Mouse (Mus musculus) left cerebral cortex, adult 2 months (tissue): Measurements from ENCODE around the gene Pspc1. TPM values are rescaled to one million over a fixed set of nuclear protein-coding genes. Genes with fewer than 3 reads are reported as not detected.

Source experiments
- DNase-seq, 2 experiments: peaks; one replicate each; pipeline ENCODE4 v3.0.0; 2021 to 2022; ENCODE audit warnings: low spot score in 2 of 2, mixed read lengths in 1 of 2; ENCODE audit errors: extremely low spot score in 1 of 2
- H3K27ac ChIP-seq: fragments of 200-600 bp; 2 replicates; pipeline ENCODE4 v1.8.1; 2022
- H3K4me3 ChIP-seq: fragments of 200-600 bp; 2 replicates; pipeline ENCODE4 v1.8.1; 2022
- CTCF ChIP-seq: fragments of 200-600 bp; IDR thresholded peaks from 2 replicates; pipeline ENCODE4 v1.8.1; 2022; ENCODE audit warnings: antibody characterized with exemption, mild to moderate bottlenecking, moderate library complexity
- intact Hi-C: fragments of 180-260 bp; cut with DNase I; formaldehyde crosslinking; loops from one replicate; pipeline ENCODE4 v1.15.1; 2025
- total RNA-seq, 2 experiments: library from RNA; stranded (reverse); gene quantifications; 2 replicates each; pipeline ENCODE4 v1.2.3; 2021

The Pspc1 gene
- total RNA-seq, 2 experiments from 2014 or later = 54.8 to 60.5 TPM

- Histone ChIP-seq H3K4me3 (no peak overlapping the region), H3K27ac (no peak overlapping the region)
- DNase-seq = no peak
- intact Hi-C loops = loop anchor here (10.0 kb wide), 1 partner anchor 255 kb away; no protein-coding TSS in a partner anchor
- TF ChIP-seq CTCF = no peak
These were observed 88.3 kb downstream of the Pspc1 start for GRCm38 (mm10) chr14:56689766-56690165.

- no peak overlapping the region for H3K4me3 ChIP-seq
- no peak overlapping the region for H3K27ac ChIP-seq
- intact Hi-C loops = loop anchor here (10.0 kb wide), 1 partner anchor 256 kb away; no protein-coding TSS in a partner anchor
- no peak for DNase-seq
- no peak for TF ChIP-seq CTCF
These were observed 89.0 kb downstream of the Pspc1 start for GRCm38 (mm10) chr14:56689116-56689515.

GRCm38 (mm10) chr14:56685426-56685825 is 92.7 kb downstream of the Pspc1 start:
- no peak overlapping the region for H3K27ac ChIP-seq
- H3K4me3 ChIP-seq = no peak overlapping the region
- TF ChIP-seq CTCF = no peak
- no peak for DNase-seq
- intact Hi-C loops = loop anchor here (10.0 kb wide), 1 partner anchor 259 kb away; no protein-coding TSS in a partner anchor

Other genes with a start within 250 kb of the Pspc1 start
- gene Cenpj, start 202.9 kb downstream of the Pspc1 start, total RNA-seq = 1 to 10 TPM; 2.3 to 3.5 TPM
- 1 to 10 TPM; 4.6 to 5.8 TPM for gene Parp4, start 202.7 kb downstream of the Pspc1 start, total RNA-seq
- 10 to 100 TPM; 47.7 to 61.4 TPM for gene Mphosph8, start 110.1 kb downstream of the Pspc1 start, total RNA-seq
- 10 to 100 TPM; 29.3 to 30.4 TPM for gene Zmym5, start 33.4 kb upstream of the Pspc1 start, total RNA-seq
- gene Zmym2, start 108.3 kb upstream of the Pspc1 start, total RNA-seq = 10 to 100 TPM; 91.5 to 93.8 TPM